Mouse (Mus musculus): ENCODE results near the gene Arhgap10. TPM values are rescaled to one million over a fixed set of nuclear protein-coding genes. Genes with fewer than 3 reads are reported as not detected.

The Arhgap10 gene
- total RNA-seq, 1 experiment from 2014 or later, result 14.1 TPM

DNA sequence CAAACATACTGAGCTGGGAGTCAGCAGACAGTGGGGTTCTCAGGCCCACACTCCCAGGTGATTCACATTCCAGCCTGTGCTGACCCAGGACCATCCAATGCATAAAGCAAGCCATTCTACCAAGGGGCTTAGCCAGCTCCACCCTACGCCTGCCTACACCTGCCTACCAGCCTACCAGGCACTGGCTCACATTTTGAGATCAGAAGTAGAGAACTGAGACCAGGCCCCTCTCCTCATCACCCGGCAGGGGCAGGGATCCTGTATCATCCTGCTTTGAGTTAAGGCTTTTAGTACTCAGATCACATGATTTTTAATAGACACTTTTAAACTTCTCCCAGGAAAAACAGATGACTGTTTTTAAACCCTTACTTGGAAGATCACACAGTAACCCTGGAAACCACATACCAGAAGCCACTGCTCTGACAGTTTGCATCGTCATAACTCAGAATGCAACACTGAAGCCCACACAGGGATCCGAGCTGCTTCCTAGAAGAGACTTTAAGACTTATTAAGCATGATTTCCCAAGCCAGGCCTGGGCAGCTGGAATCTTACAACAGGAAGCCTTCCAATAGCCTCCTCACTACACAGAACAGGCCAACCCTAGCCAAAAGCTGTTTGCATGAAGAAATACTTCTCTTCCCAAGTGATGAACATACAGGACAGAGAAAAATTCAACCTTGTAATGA is 27.5 kb downstream of the Arhgap10 start:
- ATAC-seq (ENCODE audit: extremely low read depth, insufficient number of reproducible peaks, low FRiP score, poor library complexity, severe bottlenecking), result no peak

DNA sequence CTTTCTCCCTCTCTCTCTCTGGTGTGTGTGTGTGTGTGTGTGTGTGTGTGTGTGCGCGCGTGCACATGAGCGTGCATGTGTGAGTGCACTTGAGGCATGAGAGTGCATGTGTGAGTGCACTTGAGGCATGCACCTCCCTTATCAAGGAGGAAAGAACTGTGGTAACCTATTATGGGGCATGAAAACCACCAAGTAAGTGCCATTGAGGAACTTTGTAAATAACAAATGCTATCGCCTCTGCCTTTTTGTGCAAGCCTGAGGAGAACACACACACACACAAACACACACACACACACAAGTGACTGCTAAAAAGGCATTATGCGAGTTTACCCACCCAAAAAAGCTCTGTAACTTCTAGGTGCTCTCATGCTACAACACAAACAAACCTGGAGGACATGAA is 28.5 kb downstream of the Arhgap10 start:
- ATAC-seq (ENCODE audit: extremely low read depth, insufficient number of reproducible peaks, low FRiP score, poor library complexity, severe bottlenecking), result no peak

DNA sequence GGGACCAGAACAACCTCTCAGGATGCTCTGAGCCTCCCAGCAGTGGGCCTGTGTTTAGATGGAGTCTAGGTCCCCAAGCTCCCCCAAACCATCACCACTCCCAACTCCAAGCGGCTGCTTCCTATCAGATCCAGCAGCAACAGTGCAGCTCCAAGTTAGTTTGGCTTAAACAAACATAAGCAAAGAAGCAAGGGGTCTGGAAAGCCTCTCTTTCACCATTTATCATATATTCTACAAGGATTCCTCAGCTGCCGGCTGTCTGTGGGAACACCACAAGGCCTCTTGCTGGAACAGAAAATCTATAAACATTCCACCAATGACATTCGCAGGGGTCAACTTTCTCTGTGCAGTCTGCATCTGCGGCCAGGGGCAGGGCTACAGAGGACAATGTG is 29.5 kb downstream of the Arhgap10 start:
- no peak for ATAC-seq (ENCODE audit: extremely low read depth, insufficient number of reproducible peaks, low FRiP score, poor library complexity, severe bottlenecking)

DNA sequence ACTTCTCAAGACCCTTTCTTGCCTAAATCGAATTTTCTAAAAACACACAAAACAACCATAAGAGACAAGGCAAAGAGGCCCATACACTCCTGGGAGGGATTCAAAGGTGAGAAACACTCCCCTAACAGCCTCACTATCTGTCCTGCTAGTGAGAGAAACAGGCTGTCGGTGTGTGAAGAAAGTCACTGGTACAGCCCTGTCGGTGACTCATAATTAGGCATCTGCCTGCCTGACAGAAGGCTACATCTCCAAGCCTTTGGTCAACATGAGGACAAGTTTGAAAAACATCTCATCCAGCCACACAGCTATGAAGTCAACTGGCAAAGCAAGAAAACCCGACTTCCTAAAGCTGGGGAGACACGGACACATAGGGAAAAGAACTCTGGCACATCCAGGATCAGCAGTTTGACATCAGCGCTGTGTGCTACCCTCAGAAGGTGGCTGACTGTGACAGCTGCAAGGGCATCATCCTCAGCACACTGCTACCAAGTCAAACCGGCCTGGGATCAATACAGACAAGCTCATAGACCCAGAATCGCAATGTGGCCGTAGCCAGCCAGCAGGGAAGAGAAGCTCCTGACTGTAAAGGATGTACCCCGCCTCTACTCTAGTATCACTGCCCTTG is 30.1 kb downstream of the Arhgap10 start:
- ATAC-seq (ENCODE audit: extremely low read depth, insufficient number of reproducible peaks, low FRiP score, poor library complexity, severe bottlenecking), result no peak

DNA sequence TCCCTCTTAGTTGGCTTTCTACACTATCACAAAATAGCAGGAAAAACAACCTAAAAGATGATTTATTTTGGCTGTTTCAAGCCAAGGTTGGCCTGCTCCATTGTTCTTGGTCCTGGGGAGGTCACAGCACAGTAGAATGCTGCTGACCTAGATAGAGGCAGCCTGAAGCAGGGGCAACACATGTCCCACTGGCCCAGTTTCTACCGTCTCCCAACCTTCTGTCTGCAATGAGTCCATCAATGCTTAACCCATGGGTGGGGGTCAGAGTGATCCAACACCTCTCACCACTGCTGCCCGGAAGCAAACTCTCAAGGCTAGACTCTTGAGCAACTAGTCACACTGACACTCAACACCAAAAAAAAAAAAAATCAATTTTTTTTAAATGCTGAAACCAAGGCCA is 31.0 kb downstream of the Arhgap10 start:
- no peak for ATAC-seq (ENCODE audit: extremely low read depth, insufficient number of reproducible peaks, low FRiP score, poor library complexity, severe bottlenecking)

DNA sequence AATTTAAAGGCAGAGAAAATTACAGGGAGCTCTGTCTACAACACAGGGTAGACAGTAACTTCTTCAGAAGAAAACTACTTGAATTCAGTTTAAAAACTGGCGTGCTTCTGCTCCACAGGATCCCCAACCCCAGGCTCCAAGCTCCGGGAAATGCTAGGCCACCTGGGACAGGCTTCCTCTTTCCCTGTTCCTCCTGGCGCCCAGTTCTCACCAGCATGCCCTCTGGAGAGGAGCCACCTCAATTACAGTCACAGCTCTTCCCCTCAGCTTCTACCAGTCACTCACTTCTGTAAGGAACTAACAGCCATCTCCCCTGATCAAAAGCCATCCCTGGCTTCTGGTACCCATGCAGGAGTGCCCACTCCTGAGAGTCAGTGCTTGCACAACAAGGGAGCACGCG is 32.9 kb downstream of the Arhgap10 start:
- ATAC-seq (ENCODE audit: extremely low read depth, insufficient number of reproducible peaks, low FRiP score, poor library complexity, severe bottlenecking), result no peak

DNA sequence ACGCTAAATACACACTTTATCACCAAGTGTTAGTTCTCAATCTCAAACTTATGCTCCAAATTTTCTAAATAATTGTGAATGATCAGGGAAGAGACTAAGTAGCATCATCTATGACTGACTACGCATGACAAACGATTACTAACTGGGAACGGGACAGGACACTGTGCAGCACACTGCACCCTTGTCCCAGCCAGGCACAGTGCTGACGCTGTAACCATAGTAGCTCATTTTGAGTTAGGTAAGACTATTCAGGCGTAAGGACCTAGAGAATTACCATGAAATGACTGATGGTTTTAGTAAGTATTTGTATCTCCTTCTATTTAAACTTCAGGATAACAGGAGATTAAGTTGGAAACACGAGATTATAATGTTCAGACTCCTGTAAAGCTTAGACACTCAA is 33.5 kb downstream of the Arhgap10 start:
- ATAC-seq (ENCODE audit: extremely low read depth, insufficient number of reproducible peaks, low FRiP score, poor library complexity, severe bottlenecking), result no peak

DNA sequence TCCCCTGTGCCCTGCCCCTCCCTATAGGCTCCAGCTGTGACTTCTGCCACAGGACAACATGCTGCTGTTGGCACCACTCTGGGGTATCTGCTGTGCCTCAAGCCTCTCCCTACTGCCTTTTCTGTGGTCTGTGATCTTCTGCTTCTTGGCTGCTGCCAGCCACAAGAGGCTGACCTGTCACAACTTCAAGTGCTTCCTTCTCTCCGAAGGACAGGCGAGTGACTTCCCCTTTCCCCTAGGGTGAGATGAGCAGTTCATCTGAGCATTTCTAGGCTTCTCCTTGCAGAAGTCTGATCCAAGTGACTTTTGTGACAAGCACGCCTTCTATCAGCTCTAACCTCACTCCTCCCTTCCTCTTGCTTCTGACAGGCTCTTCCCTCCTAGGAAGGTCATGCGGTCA is 34.1 kb downstream of the Arhgap10 start:
- ATAC-seq (ENCODE audit: extremely low read depth, insufficient number of reproducible peaks, low FRiP score, poor library complexity, severe bottlenecking), result peak; percentile 85

DNA sequence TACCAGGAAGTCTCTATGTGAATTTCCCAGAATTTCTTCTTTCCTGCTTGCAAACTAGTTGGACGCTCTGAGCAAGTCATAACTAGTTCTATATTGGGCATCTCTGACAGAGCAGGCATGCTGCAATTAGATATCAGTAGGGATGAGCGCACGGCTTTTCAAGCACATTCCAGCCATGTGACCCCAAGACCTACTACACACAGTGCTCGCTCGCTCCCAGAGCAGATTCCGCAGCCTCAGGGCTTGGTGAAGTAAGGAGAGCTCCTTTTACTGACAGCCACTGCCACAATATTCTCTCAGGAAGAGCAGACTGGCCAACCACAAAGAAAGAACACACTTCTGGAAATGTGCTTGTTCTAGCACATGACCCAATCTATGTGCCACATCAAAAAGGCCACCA is 36.0 kb downstream of the Arhgap10 start:
- ATAC-seq (ENCODE audit: extremely low read depth, insufficient number of reproducible peaks, low FRiP score, poor library complexity, severe bottlenecking), result no peak

DNA sequence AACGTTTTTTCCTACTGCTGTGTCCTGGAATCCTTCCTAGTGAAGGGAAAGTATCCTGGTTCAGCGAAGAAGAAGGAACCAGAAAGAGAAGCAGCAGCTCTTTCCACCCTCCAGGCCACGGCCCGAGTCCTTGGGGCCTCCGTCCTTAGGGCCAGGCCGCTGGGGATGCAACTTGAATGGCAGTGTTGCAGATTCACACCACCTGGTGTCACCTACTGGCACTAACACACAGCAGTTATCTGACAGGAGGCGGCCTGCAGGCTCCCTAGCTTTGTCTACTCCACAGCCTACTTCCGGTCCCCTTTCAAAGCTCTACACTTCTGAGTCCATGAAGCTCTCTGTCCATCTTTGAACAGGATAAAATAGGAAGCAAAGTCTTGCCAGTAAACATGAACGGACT is 37.8 kb downstream of the Arhgap10 start:
- no peak for ATAC-seq (ENCODE audit: extremely low read depth, insufficient number of reproducible peaks, low FRiP score, poor library complexity, severe bottlenecking)

DNA sequence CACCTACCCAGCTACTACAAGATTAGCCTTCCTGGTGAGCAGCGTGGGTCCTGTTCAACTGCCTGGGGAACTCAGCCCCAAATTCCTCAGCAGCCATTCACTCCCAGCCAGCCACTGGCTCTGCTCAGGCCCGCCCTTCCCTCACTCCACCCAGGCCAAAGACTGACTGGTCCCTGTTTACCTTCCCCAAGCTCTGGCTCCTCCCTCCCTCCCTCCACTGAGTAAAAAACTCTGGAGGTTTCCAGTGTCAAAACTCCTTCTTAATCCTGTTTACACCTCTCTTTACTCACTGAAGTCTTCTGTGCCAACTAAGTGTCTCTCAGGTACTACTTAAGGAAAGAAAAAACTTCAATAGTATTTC is 38.9 kb downstream of the Arhgap10 start:
- no peak for ATAC-seq (ENCODE audit: extremely low read depth, insufficient number of reproducible peaks, low FRiP score, poor library complexity, severe bottlenecking)

DNA sequence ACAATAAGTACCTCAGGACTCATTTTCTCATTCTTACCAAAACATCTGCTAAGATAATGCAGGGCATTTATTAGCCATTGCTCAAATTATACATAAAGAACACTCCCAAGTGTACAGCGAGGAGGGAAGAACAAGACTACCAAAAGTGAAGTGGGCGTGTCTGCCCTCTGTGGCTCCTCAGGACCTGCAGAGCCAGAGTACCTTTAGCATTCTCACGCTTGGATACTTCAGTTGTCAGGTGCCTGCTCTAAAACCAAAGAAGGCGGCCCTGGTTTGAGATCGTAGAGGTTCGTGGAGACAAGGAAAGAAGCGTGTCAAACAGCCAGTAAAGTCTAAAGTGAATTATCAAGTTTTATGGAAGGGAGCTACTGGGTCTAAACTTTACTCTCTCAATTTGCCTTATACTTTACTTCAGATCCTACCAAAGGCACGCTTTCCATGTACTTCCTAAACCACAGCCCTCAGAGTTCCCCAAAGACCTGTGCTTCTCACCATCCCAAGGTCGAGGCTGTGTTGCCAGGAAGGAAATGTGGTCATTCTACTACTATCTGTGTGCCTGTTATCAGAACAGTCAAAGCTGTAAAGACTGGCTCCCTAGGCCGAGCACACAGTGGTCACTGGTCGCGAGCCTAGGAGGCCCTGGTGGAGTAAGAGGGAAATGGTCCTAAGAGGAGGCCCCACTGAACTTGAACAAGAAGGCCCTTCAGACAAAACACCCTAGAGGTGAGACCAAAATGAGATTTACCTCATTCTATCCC is 39.4 kb downstream of the Arhgap10 start:
- ATAC-seq (ENCODE audit: extremely low read depth, insufficient number of reproducible peaks, low FRiP score, poor library complexity, severe bottlenecking), result no peak

DNA sequence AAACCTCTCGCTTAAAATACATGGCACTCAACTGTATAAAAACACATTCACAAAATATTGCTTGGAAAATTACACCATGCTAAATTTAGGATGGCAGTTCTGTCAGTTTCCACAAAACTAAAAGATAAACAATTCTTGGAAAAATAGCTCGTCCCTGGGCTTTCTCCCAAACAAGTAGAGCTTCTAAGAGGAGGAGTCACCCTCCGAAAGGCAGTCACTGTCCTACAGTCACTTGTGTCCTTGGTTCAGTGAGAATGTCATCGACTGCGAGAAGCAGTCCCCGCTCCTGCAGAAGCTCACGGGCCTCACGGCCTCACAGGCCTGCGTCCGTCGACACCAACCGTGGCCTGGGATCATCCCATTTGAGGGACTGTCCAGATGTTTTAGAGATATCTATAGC is 40.1 kb downstream of the Arhgap10 start:
- no peak for ATAC-seq (ENCODE audit: extremely low read depth, insufficient number of reproducible peaks, low FRiP score, poor library complexity, severe bottlenecking)

DNA sequence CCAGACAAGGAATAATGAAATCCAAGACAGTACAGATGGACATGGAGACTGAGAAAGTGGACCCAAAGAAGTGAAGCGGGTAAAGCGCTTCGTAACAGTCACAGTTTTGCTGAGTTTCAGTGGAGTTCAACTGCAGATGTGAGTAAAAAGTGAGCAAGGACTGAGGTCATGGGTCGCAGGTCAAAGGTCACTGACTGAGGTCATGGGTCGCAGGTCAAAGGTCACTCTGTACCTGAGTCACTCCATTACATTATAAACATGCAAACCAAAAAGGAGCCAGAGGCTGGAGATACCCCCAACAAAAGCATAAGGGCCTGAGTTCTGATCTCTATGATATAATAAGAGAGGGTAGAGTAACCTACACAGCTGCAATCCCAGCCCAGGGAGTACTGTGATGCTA is 43.1 kb downstream of the Arhgap10 start:
- ATAC-seq (ENCODE audit: extremely low read depth, insufficient number of reproducible peaks, low FRiP score, poor library complexity, severe bottlenecking), result no peak

DNA sequence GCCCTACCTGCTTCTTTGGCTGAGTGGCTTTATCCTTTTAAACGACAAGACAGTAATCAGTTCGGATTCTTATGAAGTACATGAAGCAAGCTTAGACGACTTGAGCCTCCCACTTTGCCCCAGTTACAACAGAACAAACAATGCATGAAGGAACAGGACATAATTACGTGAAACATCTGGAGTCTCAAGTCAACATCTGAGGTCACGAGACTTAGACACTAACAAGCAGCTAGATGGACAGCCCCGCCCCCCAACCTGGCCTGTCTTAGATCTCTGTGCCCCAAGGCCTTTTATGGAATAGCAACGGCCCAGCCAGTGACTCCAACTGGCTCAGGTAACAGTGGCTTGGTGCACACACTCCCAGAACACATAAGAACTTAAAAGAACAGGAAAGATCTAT is 44.0 kb downstream of the Arhgap10 start:
- no peak for ATAC-seq (ENCODE audit: extremely low read depth, insufficient number of reproducible peaks, low FRiP score, poor library complexity, severe bottlenecking)

DNA sequence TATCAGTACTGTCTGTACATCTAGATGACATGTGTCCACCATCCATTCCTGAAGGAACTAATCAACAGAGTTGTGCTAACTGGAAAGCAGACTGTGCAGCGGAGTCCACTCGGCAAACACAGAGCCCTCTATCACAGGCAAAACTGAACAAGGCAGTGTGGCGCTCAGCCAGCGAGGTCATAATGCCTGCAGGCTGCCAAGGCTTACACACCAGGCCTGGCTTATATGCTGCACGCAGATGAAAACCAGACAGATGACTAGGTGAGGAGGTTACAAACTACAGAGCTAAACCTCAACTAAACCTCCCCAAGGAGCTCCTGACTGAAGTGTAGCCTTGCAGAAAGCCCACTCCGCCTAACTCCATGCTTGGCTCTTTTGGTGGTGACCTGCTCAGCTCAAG is 44.4 kb downstream of the Arhgap10 start:
- no peak for ATAC-seq (ENCODE audit: extremely low read depth, insufficient number of reproducible peaks, low FRiP score, poor library complexity, severe bottlenecking)

DNA sequence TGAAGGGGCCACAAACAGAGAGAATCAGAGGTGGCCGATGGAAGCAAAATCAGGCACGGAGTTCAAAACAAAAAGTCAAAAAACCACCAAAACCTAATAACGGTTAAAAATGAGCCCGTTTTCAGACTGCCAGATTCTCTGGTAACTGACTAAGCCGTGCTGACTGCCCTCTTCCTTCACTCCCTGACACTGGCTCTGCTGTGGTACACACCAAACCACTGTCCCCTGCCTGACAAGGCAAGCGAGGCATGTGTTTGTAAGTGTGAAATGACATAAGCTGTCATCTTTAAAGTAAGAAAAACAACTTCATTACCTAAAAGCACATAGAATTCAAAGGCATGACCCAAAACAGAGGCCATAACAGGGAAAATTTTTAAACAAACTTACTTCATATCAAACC is 56.4 kb downstream of the Arhgap10 start:
- no peak for ATAC-seq (ENCODE audit: extremely low read depth, insufficient number of reproducible peaks, low FRiP score, poor library complexity, severe bottlenecking)

DNA sequence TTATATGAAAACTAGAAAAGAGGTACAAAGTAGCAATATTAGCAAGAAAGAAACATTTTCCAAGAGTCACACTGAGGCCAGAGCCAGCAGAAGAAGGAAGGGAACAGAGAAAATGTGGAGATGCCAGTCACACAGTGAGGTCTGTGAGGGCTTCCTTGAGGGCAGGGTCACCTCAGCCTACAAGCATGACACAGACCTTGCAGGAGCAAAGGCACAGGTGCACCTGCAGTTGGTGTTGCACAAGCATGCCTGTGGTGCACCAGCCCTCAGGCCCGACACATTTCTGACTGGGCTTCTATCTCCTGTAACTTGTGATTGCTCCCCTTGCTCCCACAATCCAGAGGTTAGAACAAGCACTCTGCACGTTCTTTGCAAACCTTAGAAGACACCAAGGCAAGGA is 57.4 kb downstream of the Arhgap10 start:
- no peak for ATAC-seq (ENCODE audit: extremely low read depth, insufficient number of reproducible peaks, low FRiP score, poor library complexity, severe bottlenecking)

DNA sequence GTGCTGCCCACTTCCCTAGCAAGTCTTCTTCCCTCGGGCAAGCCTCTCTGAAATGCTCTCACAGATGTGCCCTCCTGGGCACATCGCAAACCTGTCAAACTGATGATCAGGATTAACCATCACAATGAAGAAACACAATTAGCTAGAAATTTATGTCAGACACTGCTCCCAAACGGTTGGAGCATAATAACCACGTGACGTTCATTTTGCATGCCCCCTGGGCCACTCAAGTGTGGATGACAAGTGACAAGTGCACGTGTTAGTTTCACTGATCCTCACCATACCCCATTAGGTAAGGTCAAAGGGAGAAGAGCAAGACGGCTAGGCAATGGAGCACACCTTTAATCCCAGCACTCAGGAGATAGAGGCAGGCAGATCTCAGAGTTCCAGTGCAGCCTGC is 58.1 kb downstream of the Arhgap10 start:
- no peak for ATAC-seq (ENCODE audit: extremely low read depth, insufficient number of reproducible peaks, low FRiP score, poor library complexity, severe bottlenecking)

DNA sequence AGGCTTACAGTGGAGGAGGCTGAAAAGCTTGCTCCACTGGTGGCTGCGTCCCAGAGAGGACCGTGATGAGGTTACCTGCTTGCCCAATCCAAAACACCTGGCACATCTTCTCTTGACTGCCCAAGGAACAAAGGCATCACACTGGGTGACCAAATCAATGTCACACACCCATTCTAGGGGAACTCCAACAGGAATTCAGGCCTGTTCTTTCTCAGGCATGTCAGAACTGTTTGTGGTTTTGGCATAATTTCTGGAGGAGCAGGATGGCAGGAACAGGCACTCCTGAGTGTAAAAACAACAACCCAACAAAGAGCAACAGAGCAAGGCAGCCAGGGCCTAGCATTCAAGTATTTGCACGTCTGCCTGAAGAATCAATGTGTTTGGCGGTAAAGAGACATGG is 59.2 kb downstream of the Arhgap10 start:
- ATAC-seq (ENCODE audit: extremely low read depth, insufficient number of reproducible peaks, low FRiP score, poor library complexity, severe bottlenecking), result no peak

Data from neutrophil, adult 5-6 weeks (primary cell).